Mouse (Mus musculus) kidney, postnatal 25 days (tissue): ENCODE measurements at regions not wholly inside any gene's neighbourhood (a gene's known extent, or its start where the extent isn't known, plus 50 kb on each side); places are given as distances from the start of the nearest gene placed in this dataset.
A peak's percentile ranks its signal among the peaks of the same experiment; 100 is the strongest.

Experiments
- DNase-seq, 2 experiments: peaks; one replicate each; pipeline ENCODE4 v3.0.0; 2021; ENCODE audit warnings: mixed read lengths in 2 of 2

DNA sequence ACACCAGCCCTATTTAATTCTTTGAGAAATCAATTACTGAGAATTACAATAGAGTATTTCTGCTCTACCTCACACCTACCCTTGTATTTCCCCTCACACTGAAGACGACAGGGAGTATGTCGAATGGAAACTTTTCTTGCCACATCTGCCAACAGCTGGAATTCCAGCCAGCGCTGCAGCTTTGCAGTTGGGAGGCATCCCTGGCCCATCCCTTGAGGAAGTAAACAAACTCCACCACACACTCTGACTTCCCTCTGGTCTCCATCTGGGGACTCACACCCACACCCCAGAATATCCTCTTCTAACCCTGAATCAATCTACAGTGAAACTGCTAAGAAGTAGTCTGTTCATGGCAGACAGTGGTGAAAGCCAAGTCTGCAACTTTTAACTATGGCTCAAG is 630.9 kb downstream of the Gm826 start:
- no peak for DNase-seq

DNA sequence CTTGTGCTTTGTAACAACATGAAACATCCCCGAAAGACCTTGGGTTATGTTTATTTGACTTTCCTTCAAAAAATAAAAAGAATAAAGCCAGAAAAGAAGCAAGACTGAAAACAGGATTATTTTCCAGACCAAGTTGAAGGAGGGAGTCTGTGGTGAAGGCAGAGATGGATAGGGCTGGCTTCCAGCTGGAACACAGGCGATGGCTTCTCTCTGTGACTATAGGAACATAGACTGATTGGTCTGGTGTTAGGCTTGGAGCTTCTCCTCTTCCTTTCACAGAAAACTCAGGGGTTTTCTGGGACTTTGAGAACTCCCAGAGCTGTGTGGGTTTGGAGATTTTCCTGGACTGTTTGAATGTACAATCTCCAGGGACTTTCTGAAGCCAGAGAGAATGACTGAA is 625.8 kb downstream of the Gm826 start:
- DNase-seq, result no peak

DNA sequence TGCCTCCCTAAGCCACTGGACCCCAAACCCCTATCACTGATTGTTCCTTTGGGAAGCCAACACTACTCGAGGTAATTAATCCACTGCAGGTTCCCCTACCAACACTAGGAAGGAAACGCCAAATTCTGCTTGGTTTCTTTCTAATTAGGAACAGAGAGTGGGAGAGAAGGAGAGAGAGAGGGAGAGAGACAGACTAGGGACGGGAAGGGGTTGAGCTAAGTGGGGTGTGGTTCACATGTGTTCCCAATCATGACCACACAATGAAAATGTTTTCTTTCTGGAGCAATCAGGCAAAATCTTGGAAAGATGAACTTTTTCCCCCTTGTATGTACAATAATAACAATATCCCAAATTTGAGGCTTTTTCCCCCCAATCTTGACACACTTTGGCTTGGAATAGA is 619.3 kb downstream of the Gm826 start:
- DNase-seq, result no peak

DNA sequence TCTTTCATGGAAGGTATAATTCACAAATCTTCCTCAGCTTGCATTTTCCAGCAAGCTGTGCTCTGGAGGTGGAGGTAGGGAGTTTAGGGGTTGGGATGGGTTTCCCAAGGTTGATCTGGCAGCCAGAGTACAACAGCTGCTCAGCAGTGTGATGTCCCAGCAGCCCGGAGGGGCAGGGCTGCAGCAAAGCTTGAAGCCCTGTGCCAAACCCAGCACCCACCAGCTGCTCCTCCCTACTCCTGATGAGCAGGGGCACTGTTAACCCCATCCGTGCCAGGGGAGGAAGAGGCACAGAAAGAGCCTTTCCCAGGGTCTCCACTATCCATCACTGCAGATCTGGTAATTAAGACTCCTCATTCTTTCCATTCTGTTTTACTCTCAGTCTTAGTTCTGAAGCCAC is 615.2 kb downstream of the Gm826 start:
- no peak for DNase-seq

DNA sequence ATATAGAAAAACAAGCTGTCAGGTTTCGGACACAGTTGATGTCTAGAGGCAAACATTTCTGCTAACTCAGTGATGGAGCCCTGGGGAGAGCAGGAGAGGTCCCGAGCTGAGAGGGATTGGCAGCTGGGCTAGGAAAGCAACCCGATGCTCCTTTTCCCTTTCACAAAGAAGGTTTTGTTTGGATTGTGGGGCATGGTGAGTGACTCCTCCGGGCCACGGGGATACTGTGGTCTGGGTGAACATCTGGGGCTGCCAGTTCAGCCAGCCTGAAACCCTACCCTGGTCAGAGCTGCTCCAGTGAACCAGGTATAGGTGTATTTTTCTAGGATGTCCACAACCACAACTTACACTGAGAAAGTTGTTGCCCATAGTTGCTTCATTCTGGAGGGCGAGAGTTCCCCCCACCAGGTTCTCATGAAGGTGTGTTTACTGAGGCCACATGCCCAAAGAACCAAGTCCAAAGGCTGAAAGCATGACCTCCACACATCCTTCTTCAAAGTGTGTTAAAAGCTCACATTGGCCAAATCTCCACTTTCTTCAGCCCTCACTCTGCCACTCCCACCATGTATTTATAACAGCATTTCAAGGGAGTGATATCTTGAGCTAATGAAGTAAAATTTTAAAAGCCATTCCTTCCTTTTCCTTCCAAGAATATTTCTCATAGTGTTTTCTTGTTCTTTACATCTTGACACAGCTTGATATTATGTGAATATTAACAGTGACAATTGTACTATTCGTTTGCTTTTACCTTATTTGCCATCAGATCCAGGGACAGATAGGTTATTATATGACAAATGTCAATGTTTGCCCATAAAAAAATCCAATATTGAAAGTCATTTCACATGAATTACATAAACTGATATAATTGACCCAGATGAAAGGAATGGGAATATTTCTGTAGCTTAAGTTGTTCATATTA is 608.5 kb downstream of the Gm826 start:
- no peak for DNase-seq

DNA sequence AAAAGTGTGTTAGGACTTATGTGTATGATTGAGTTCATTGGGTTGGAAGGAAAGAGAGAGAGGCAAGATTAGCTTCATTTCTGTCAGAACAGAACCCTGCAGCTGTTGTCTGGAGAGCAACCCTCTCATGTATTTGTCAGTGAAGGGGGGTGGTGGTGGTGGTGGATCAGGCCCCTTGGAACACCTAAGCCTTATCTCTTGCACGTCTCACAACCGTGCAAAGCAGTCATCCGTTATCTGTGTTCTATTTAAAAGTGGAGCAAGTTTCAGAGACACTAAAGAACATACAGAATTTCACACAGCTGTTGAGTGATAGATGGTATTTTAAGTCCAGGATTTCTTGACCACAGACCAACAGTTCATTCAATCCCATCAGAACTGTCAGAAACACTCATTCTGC is 604.7 kb downstream of the Gm826 start:
- no peak for DNase-seq

DNA sequence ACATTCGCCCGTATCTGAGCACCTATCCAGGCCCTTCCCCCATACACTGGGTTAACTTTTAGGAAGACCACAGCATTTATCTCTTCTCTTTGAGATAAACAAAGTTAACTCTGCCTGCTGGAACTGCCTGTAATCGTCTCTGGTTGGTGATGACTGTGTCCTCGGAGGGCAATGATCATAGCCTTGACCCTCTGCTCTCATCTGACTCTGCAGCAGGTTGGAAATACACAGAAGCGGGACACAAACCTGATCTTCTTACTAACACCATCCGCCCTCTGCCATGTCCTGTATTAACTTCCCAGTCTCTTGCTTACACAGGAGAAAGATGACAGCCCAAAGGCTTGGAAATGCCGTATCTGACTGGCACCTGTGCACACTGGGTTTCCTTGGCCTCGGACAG is 603.7 kb downstream of the Gm826 start:
- DNase-seq, result no peak

DNA sequence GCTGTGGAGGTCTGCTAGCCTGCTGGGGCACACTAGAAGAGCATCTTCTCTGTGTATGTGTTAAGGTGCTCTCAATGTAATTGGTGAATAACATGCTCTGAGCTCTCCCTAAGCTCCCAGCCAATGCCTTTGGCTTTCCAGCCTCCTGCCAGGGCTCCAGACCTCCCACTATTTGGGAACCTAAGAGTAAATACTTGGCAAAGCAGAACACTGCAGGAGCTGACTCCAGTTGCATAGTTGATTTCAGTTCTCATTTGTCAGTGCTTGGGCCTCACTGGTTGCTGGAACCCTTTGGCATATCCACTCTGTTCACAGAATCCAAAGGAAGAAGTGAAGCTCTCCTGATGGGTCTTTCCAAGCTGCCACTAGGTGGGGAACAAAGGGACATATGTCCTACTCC is 602.7 kb downstream of the Gm826 start:
- no peak for DNase-seq

DNA sequence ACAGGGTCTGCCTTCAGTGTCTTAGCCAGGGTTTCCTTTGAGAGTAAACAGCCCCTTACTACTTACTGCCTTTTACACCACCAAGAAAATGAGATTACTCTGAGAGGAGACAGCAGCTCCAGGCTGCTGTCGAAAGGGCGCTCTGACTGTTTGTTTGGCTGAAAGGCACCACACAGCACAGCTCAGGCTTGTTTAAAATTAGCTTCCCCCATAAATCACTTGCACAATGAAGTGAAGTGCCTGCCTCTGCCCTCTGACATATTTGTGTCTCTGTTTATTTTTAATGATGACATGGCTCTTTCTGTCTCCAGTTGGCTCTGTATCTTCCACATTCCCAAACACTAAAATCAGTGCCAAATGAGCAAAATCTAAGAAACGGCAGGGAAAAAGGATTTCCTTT is 601.5 kb downstream of the Gm826 start:
- DNase-seq, result peak; percentile 22 to 55

DNA sequence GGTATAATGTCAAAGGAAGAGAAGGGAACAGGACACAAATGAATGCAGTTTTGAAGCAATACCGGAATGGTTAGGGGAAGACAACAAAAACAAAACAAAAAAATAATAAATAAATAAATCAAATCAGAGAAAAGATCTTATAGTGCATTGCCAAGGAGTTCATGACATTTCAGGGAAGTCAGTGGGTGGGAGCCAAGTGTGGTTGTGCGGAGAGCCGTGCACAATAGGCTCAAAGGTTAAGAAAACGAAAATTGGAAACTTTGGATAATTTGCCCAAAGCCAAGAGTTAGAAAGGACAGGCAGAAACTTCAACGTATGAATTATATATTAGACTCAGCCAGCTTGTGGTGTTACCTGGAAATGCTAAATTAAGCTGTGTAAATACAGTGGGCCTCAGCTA is 599.4 kb downstream of the Gm826 start:
- peak in 1 of 2 experiments; percentile 11 for DNase-seq

DNA sequence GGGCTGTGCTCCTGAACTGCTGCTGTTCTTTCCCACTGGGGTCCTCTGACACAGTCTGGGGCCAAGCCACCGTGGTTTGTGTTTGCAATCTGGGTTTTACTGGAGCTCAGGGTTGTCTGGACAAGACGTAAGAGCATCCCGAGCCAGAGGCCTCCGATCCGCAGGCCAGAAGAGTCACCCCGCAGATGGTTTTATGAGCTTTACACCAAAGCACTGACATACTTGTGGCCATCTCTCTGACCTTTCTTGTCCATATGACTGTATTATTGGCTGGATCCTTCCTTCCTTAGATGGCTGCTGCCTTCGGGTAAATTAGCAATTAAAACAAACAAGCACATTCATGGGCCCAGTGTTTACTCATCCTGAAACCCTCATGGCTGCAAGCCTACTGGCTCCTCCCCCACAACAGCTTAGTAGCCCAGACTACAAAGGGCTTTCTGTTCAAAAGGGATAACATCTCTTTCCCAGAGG is 578.4 kb downstream of the Gm826 start:
- DNase-seq, result peak; percentile 19 to 41

DNA sequence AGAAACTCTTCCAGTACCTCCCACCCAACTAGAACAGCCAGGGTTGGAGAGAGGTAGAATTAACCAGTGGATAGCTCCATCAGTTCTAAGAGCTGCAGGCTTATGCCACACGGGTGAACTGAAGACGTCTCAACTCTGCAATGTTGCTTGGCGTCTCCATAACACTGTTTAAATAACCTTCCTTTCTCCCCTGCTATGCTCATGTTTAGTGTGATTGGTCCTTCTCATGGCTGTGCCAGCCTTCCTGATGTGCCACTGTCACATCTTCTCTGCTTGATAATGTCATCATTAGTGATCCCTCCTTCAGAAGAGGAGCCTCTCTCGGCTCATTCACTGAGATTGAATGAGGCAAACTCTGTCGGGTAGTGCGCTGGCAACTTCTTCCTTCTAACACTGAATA is 573.2 kb downstream of the Gm826 start:
- DNase-seq, result no peak

DNA sequence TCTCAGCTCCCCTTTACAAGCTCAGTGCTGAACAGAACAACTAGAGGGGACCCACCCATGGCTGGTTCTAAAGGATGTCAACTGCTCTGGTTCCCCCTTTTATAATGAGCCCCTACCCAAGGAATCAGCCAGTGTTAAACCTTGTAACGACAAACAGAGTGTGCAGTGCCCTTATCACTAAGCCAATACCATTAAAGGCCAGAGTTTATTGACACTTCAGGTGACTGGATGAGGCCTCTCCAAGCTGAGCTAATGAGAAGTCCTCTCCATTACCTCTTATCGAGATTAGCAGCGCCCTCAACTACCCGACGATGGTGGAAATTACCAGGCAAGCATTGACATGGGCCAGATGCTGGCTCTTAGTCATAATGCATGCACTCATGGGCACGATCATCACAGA is 570.8 kb downstream of the Gm826 start:
- DNase-seq, result no peak
